Mouse (Mus musculus) limb, embryonic 14.5 days (tissue): Measurements from ENCODE around the gene P2rx5. TPM values are rescaled to one million over a fixed set of nuclear protein-coding genes. Genes with fewer than 3 reads are reported as not detected.

Source experiments
- ATAC-seq: fragments of 200-750 bp; cut with Nextera tagmentation; 2 replicates; pipeline ENCODE4 v1.8.0; 2017; ENCODE audit warnings: low read depth, moderate number of reproducible peaks, moderate TSS enrichment; ENCODE audit not compliant: low FRiP score
- DNase-seq: peaks from one replicate; pipeline ENCODE4 v3.0.0-alpha.2; 2015; ENCODE audit warnings: low spot score
- H3K27ac ChIP-seq: fragments of 300-500 bp; sonication (generic); replicated peaks from 2 replicates; pipeline ENCODE4 v1.5.1; 2014; ENCODE audit warnings: low read depth, mild to moderate bottlenecking, low read length, moderate library complexity, mixed read lengths
- H3K27me3 ChIP-seq: fragments of 300-500 bp; sonication (generic); 2 replicates; pipeline ENCODE4 v1.6.1; 2014; ENCODE audit warnings: low read length, mixed read lengths; ENCODE audit not compliant: control insufficient read depth, insufficient read depth
- H3K36me3 ChIP-seq: fragments of 300-500 bp; sonication (generic); 2 replicates; pipeline ENCODE4 v1.6.1; 2014; ENCODE audit warnings: mild to moderate bottlenecking, low read length, moderate library complexity, mixed read lengths; ENCODE audit not compliant: control insufficient read depth, insufficient read depth
- H3K4me1 ChIP-seq: fragments of 300-500 bp; sonication (generic); 2 replicates; pipeline ENCODE4 v1.6.1; 2014; ENCODE audit warnings: antibody characterized with exemption, low read length, mixed read lengths; ENCODE audit not compliant: control insufficient read depth, insufficient read depth
- H3K4me2 ChIP-seq: fragments of 300-500 bp; sonication (generic); replicated peaks from 2 replicates; pipeline ENCODE4 v1.6.1; 2014; ENCODE audit warnings: low read depth, mild to moderate bottlenecking, low read length, moderate library complexity; ENCODE audit not compliant: severe bottlenecking
- H3K4me3 ChIP-seq: fragments of 300-500 bp; sonication (generic); replicated peaks from 2 replicates; pipeline ENCODE4 v1.5.1; 2014; ENCODE audit warnings: low read length
- H3K9ac ChIP-seq: fragments of 300-500 bp; sonication (generic); 2 replicates; pipeline ENCODE4 v1.6.1; 2014; ENCODE audit warnings: mild to moderate bottlenecking, low read depth, low read length, moderate library complexity; ENCODE audit not compliant: severe bottlenecking
- H3K9me3 ChIP-seq: fragments of 300-500 bp; sonication (generic); 2 replicates; pipeline ENCODE4 v1.6.1; 2016; ENCODE audit warnings: low read length; ENCODE audit not compliant: control insufficient read depth
- POLR2A ChIP-seq: fragments of 200-500 bp; IDR thresholded peaks from 2 replicates; pipeline ENCODE4 v1.8.0; 2012; ENCODE audit warnings: inconsistent platforms, mild to moderate bottlenecking, moderate library complexity, borderline replicate concordance; ENCODE audit not compliant: insufficient read depth, insufficient read length; ENCODE audit errors: extremely low read depth
- WGBS: fragments of 180-500 bp; shearing (Covaris S2); extraction: QIAGEN DNeasy Blood & Tissue Kit; methylation state at CpG from one replicate; pipeline ENCODE4 v1.1.7; 2014; 5-methylcytosine and 5-hydroxymethylcytosine counted together
- polyA plus RNA-seq, 2 experiments: library from polyadenylated mRNA; depleted of rRNA in 1 of 2; stranded (reverse) in 1 of 2; unstranded in 1 of 2; fragments of >200 nt; fragmentation: Nextera tagmentation in 1 of 2; extraction: Ambion mirVana in 1 of 2; gene quantifications; 2 replicates each; pipeline versions ENCODE4 v1.2.1 to v1.2.3; 2012 to 2014

The P2rx5 gene
- polyA plus RNA-seq, 2 experiments = 1.3 to 1.7 TPM

GRCm38 (mm10) chr11:73134222-73134621 is 26.0 kb upstream of the P2rx5 start:
- no peak overlapping the region for H3K9ac ChIP-seq
- H3K27ac ChIP-seq = no peak overlapping the region
- H3K27me3 ChIP-seq = no peaks in the 10 kb centered on the region
- no peak for TF ChIP-seq POLR2A
- H3K4me1 ChIP-seq = peaks cover 15% of the 10 kb centered on the region
- ATAC-seq (no peak), DNase-seq (no peak)
- peak overlapping the region; percentile 19; the same call in 1 of the 2 replicates for H3K4me2 ChIP-seq
- 48% methylated on average over 5 of the region's 5 CpGs for WGBS
- H3K4me3 ChIP-seq = no peak overlapping the region
- H3K36me3 ChIP-seq = peaks cover 14% of the 10 kb centered on the region
- no peaks in the 10 kb centered on the region for H3K9me3 ChIP-seq

GRCm38 (mm10) chr11:73136587-73136986 is 23.6 kb upstream of the P2rx5 start:
- H3K9ac ChIP-seq = no peak overlapping the region
- peak overlapping the region; percentile 90 for H3K4me3 ChIP-seq
- ATAC-seq (no peak), DNase-seq (no peak)
- TF ChIP-seq POLR2A = no peak
- H3K9me3 ChIP-seq = no peaks in the 10 kb centered on the region
- no peaks in the 10 kb centered on the region for H3K27me3 ChIP-seq
- H3K4me1 ChIP-seq = peaks cover 15% of the 10 kb centered on the region
- no peak overlapping the region for H3K27ac ChIP-seq
- WGBS = 77% methylated on average over 6 of the region's 6 CpGs
- peak overlapping the region; percentile 87 for H3K4me2 ChIP-seq
- H3K36me3 ChIP-seq = peaks cover 11% of the 10 kb centered on the region

- H3K4me3 ChIP-seq = peak overlapping the region; percentile 90
- peak overlapping the region; percentile 87 for H3K4me2 ChIP-seq
- peaks cover 15% of the 10 kb centered on the region for H3K4me1 ChIP-seq
- H3K9ac ChIP-seq = peak overlapping the region; percentile 80
- no peaks in the 10 kb centered on the region for H3K9me3 ChIP-seq
- peaks cover 11% of the 10 kb centered on the region for H3K36me3 ChIP-seq
- DNase-seq = peak; percentile 25
- 32% methylated on average over 11 of the region's 11 CpGs for WGBS
- no peak for TF ChIP-seq POLR2A
- no peak overlapping the region for H3K27ac ChIP-seq
- no peak for ATAC-seq
- H3K27me3 ChIP-seq = no peaks in the 10 kb centered on the region
These were observed 23.1 kb upstream of the P2rx5 start for GRCm38 (mm10) chr11:73137116-73137515.

- 0 out of 2 replicates have a peak, but pooled peaks have one; percentile 20 for TF ChIP-seq POLR2A
- Histone ChIP-seq H3K27ac (no peak within 1 kb of the TSS), H3K4me1 (peaks cover 15% of the 10 kb centered on the region), H3K4me3 (peak within 1 kb of the TSS; percentile 90), H3K9ac (peak within 1 kb of the TSS; percentile 80), H3K27me3 (no peaks in the 10 kb centered on the region), H3K9me3 (no peaks in the 10 kb centered on the region), H3K36me3 (peaks cover 7% of the 10 kb centered on the region), H3K4me2 (peak within 1 kb of the TSS; percentile 87)
- DNase-seq = peak; percentile 84
- under 1% methylated on average over 60 of the region's 84 CpGs for WGBS
- peak; percentile 90 for ATAC-seq
These were observed 22.4 kb upstream of the P2rx5 start, which contains the start of gene Haspin for GRCm38 (mm10) chr11:73137591-73138501. Gene Haspin, minus strand, starts transcription at chr11:73138294.

GRCm38 (mm10) chr11:73144261-73144681 is 15.9 kb upstream of the P2rx5 start:
- TF ChIP-seq POLR2A = no peak
- Histone ChIP-seq H3K9me3 (no peaks in the 10 kb centered on the region), H3K4me2 (no peak overlapping the region), H3K36me3 (no peaks in the 10 kb centered on the region), H3K4me1 (no peaks in the 10 kb centered on the region), H3K9ac (no peak overlapping the region), H3K4me3 (no peak overlapping the region), H3K27me3 (no peaks in the 10 kb centered on the region), H3K27ac (no peak overlapping the region)
- DNase-seq (no peak), ATAC-seq (no peak)
- WGBS = 83% methylated on average over 1 of the region's 1 CpGs
